Mouse (Mus musculus): ENCODE data around the gene 2900011O08Rik. TPM values are rescaled to one million over a fixed set of nuclear protein-coding genes. Genes with fewer than 3 reads are reported as not detected.

2900011O08Rik gene
- total and polyA plus RNA-seq, 2 experiments from 2014 or later = 169 to 222 TPM

DNA sequence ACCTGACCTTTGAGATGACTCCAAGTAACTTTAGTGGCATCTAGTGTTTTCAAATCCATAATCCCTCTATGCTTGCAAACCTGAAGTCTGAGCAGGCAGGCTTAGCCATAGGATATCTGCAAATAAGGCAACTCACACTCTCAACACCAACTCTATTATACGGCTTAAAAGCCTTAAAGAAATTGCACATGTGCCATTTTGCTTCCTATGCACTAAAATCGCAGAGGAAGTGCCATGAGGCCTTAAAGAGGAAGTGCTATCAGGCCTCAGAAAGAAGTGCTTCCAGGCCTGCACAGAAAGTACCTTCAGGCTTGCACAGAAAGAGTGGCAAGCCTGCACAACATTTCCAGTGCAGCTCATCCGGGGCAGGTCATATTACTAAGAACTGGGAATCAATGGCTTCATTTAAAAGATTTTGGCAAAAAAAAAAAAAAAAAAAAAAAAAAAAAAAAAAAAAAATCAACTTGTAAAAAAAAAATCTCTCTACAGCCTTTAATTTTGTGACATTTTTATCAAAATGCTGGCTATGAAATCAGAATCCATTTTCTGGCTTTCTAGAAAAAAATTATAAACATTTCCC, 123.3 kb downstream of the 2900011O08Rik start:
- no peak for TF ChIP-seq CTCF (IDR thresholded peaks at IDR 0.05)
- 93% methylated on average over 3 of the region's 3 CpGs for WGBS
- no peak overlapping the region for H3K9ac ChIP-seq (replicated peaks; ENCODE audit: low read length, poor library complexity, severe bottlenecking)
- no peaks in the 10 kb centered on the region for H3K9me3 ChIP-seq (ENCODE audit: low read length)
- H3K4me3 ChIP-seq (ENCODE audit: low read depth, low read length) = no peak overlapping the region
- H3K27ac ChIP-seq (ENCODE audit: low read depth, low read length) = no peak overlapping the region
- no peaks in the 10 kb centered on the region for H3K4me1 ChIP-seq (ENCODE audit: insufficient read depth, low read length)
- no peaks in the 10 kb centered on the region for H3K27me3 ChIP-seq (ENCODE audit: insufficient read depth, low read length)
- ATAC-seq (ENCODE audit: low FRiP score) (no peak), DNase-seq (ENCODE audit: low spot score) (no peak)
- H3K4me2 ChIP-seq (ENCODE audit: low read depth, low read length, poor library complexity, severe bottlenecking) = no peak overlapping the region
- peaks cover 44% of the 10 kb centered on the region for H3K36me3 ChIP-seq (ENCODE audit: insufficient read depth, low read length)

- Histone ChIP-seq H3K4me3 (ENCODE audit: low read depth, low read length) (no peak overlapping the region), H3K9ac (replicated peaks; ENCODE audit: low read length, poor library complexity, severe bottlenecking) (no peak overlapping the region), H3K27ac (ENCODE audit: low read depth, low read length) (no peak overlapping the region), H3K4me2 (ENCODE audit: low read depth, low read length, poor library complexity, severe bottlenecking) (no peak overlapping the region), H3K4me1 (ENCODE audit: insufficient read depth, low read length) (no peaks in the 10 kb centered on the region), H3K9me3 (ENCODE audit: low read length) (no peaks in the 10 kb centered on the region), H3K36me3 (ENCODE audit: insufficient read depth, low read length) (peaks cover 44% of the 10 kb centered on the region), H3K27me3 (ENCODE audit: insufficient read depth, low read length) (no peaks in the 10 kb centered on the region)
- 88% methylated on average over 2 of the region's 2 CpGs for WGBS
- DNase-seq (ENCODE audit: low spot score) (no peak), ATAC-seq (ENCODE audit: low FRiP score) (no peak)
- no peak for TF ChIP-seq CTCF (IDR thresholded peaks at IDR 0.05)
Observed at GRCm38 (mm10) chr16:14110922-14111321, 124.5 kb downstream of the 2900011O08Rik start.

DNA sequence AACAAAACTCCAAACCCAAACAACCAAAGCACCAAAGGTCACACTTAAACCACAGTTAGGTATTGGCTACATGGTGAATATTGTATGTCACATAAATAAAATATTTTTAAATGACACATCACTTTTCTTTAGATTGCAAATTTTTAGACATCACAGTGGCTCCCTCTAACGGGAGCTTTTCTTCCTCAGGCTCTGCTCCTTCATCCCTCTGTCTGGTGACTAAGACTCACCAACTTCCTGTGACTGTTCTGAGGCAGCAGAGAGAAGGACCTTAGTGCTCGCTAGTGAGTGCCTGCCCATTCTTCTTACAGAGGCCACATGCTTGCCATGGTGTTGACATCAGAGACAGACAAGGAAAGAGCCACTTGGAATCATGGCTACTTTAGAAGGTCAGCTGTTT, 125.7 kb downstream of the 2900011O08Rik start:
- no peak overlapping the region for H3K4me2 ChIP-seq (ENCODE audit: low read depth, low read length, poor library complexity, severe bottlenecking)
- DNase-seq (ENCODE audit: low spot score) = no peak
- no peaks in the 10 kb centered on the region for H3K9me3 ChIP-seq (ENCODE audit: low read length)
- no peaks in the 10 kb centered on the region for H3K4me1 ChIP-seq (ENCODE audit: insufficient read depth, low read length)
- no peak overlapping the region for H3K27ac ChIP-seq (ENCODE audit: low read depth, low read length)
- H3K36me3 ChIP-seq (ENCODE audit: insufficient read depth, low read length) = peaks cover 56% of the 10 kb centered on the region
- H3K4me3 ChIP-seq (ENCODE audit: low read depth, low read length) = no peak overlapping the region
- WGBS = 82% methylated on average over 2 of the region's 2 CpGs
- no peaks in the 10 kb centered on the region for H3K27me3 ChIP-seq (ENCODE audit: insufficient read depth, low read length)
- H3K9ac ChIP-seq (replicated peaks; ENCODE audit: low read length, poor library complexity, severe bottlenecking) = no peak overlapping the region
- no peak for ATAC-seq (ENCODE audit: low FRiP score)
- peak; percentile 13; the same call in 1 of the 2 replicates for TF ChIP-seq CTCF (IDR thresholded peaks at IDR 0.05)

GRCm38 (mm10) chr16:14112742-14113141, 126.3 kb downstream of the 2900011O08Rik start:
- no peak overlapping the region for H3K27ac ChIP-seq (ENCODE audit: low read depth, low read length)
- no peak for TF ChIP-seq CTCF (IDR thresholded peaks at IDR 0.05)
- no peaks in the 10 kb centered on the region for H3K9me3 ChIP-seq (ENCODE audit: low read length)
- peaks cover 56% of the 10 kb centered on the region for H3K36me3 ChIP-seq (ENCODE audit: insufficient read depth, low read length)
- H3K27me3 ChIP-seq (ENCODE audit: insufficient read depth, low read length) = no peaks in the 10 kb centered on the region
- H3K9ac ChIP-seq (replicated peaks; ENCODE audit: low read length, poor library complexity, severe bottlenecking) = no peak overlapping the region
- no peak for ATAC-seq (ENCODE audit: low FRiP score)
- H3K4me2 ChIP-seq (ENCODE audit: low read depth, low read length, poor library complexity, severe bottlenecking) = no peak overlapping the region
- no peak for DNase-seq (ENCODE audit: low spot score)
- no peak overlapping the region for H3K4me3 ChIP-seq (ENCODE audit: low read depth, low read length)
- 93% methylated on average over 3 of the region's 3 CpGs for WGBS
- no peaks in the 10 kb centered on the region for H3K4me1 ChIP-seq (ENCODE audit: insufficient read depth, low read length)

GRCm38 (mm10) chr16:14117299-14117698, 130.9 kb downstream of the 2900011O08Rik start:
- ATAC-seq (ENCODE audit: low FRiP score) (no peak), DNase-seq (ENCODE audit: low spot score) (no peak)
- H3K27ac ChIP-seq (ENCODE audit: low read depth, low read length) = no peak overlapping the region
- H3K4me1 ChIP-seq (ENCODE audit: insufficient read depth, low read length) = no peaks in the 10 kb centered on the region
- H3K9me3 ChIP-seq (ENCODE audit: low read length) = no peaks in the 10 kb centered on the region
- no peak overlapping the region for H3K4me3 ChIP-seq (ENCODE audit: low read depth, low read length)
- no peaks in the 10 kb centered on the region for H3K27me3 ChIP-seq (ENCODE audit: insufficient read depth, low read length)
- WGBS = 86% methylated on average over 2 of the region's 2 CpGs
- H3K9ac ChIP-seq (replicated peaks; ENCODE audit: low read length, poor library complexity, severe bottlenecking) = no peak overlapping the region
- TF ChIP-seq CTCF (IDR thresholded peaks at IDR 0.05) = no peak
- no peak overlapping the region for H3K4me2 ChIP-seq (ENCODE audit: low read depth, low read length, poor library complexity, severe bottlenecking)
- peaks cover 40% of the 10 kb centered on the region for H3K36me3 ChIP-seq (ENCODE audit: insufficient read depth, low read length)

- H3K4me2 ChIP-seq (ENCODE audit: low read depth, low read length, poor library complexity, severe bottlenecking) = no peak overlapping the region
- no peak overlapping the region for H3K4me3 ChIP-seq (ENCODE audit: low read depth, low read length)
- 97% methylated on average over 5 of the region's 5 CpGs for WGBS
- H3K36me3 ChIP-seq (ENCODE audit: insufficient read depth, low read length) = peaks cover 50% of the 10 kb centered on the region
- H3K9ac ChIP-seq (replicated peaks; ENCODE audit: low read length, poor library complexity, severe bottlenecking) = no peak overlapping the region
- ATAC-seq (ENCODE audit: low FRiP score) (no peak), DNase-seq (ENCODE audit: low spot score) (no peak)
- H3K4me1 ChIP-seq (ENCODE audit: insufficient read depth, low read length) = no peaks in the 10 kb centered on the region
- no peaks in the 10 kb centered on the region for H3K9me3 ChIP-seq (ENCODE audit: low read length)
- no peaks in the 10 kb centered on the region for H3K27me3 ChIP-seq (ENCODE audit: insufficient read depth, low read length)
- H3K27ac ChIP-seq (ENCODE audit: low read depth, low read length) = no peak overlapping the region
- TF ChIP-seq CTCF (IDR thresholded peaks at IDR 0.05) = no peak
Observed at GRCm38 (mm10) chr16:14120941-14121340, 134.5 kb downstream of the 2900011O08Rik start.
